27 mouse cellular contexts compared by ENCODE assay signal in genomic region chr7:27366082-27366844, GRCm38 (mm10). TPM values are rescaled to one million over a fixed set of nuclear protein-coding genes. Genes with fewer than 3 reads are reported as not detected.
DNase-seq lines count a peak whose midpoint lies in the region; ATAC-seq and TF ChIP-seq lines count a peak whose summit lies in the region.
"Had no signal": no experiment of that assay in that cellular context is flagged by ENCODE, and none has a peak within 500 bp of the region (broad histone marks: within the 10 kb centered on the region; RNA-seq: fewer than 3 reads in every experiment).

No protein-coding gene starts in this region.

- peak overlapping the region; percentile 43; the same call in 1 of the 2 replicates for H3K4me3 ChIP-seq in E14TG2a.4 (replicated peaks; ENCODE audit: low read length)
- H3K4me3 ChIP-seq in G1E (ENCODE audit: low read depth, low read length): no peak overlapping the region; the same call in 1 of the 2 replicates
- H3K4me3 ChIP-seq: embryonic facial prominence, embryonic 10.5 days; layer of hippocampus, adult 2 months; neural tube, embryonic 13.5 days had no signal

- H3K4me1 ChIP-seq in E14TG2a.4 (replicated peaks; ENCODE audit: low read depth, low read length) (peaks cover 68% of the 10 kb centered on the region), G1E (ENCODE audit: insufficient read depth, low read depth, low read length) (peaks cover 52% of the 10 kb centered on the region)

- H3K27me3 ChIP-seq in E14TG2a.4 (ENCODE audit: insufficient read depth, low read length) (peaks cover 39% of the 10 kb centered on the region), G1E (ENCODE audit: insufficient read depth, low read length) (peaks cover 5% of the 10 kb centered on the region; the same call in 1 of the 2 replicates)

- ATAC-seq in G1E (ENCODE audit: extremely low read depth, insufficient number of reproducible peaks, low FRiP score, poor library complexity, severe bottlenecking): no peak
- ATAC-seq: activated CD4-positive, CD25-positive, alpha-beta regulatory T cell, adult 4 months; midbrain, embryonic 13.5 days had no signal

- peak; percentile 43 to 47 for DNase-seq in kidney, postnatal 4 days
- DNase-seq in kidney, postnatal 10 days: no peak
- peak; percentile 30 for DNase-seq in G1E (ENCODE audit: low spot score)
- peak; percentile 50 to 58 for DNase-seq in left cerebral cortex, postnatal 25 days (ENCODE audit: low spot score in 2 of 2)
- DNase-seq in urinary bladder, postnatal 4 days (ENCODE audit: low spot score in 2 of 2): no peak
- DNase-seq in gastrocnemius, postnatal 10 days: no peak
- no peak for DNase-seq in lung, postnatal 10 days
- DNase-seq: adrenal gland, postnatal 36 days; B cell, adult 2 months; cerebellum, adult 8-10 months; gastrocnemius, postnatal 14 days; kidney, adult 18-20 months; thymus, postnatal 14 days had no signal

- intact Hi-C loops in left cerebral cortex, postnatal 25 days (cut with DNase I): no loop called here

- H3K36me3 ChIP-seq in E14TG2a.4 (ENCODE audit: insufficient read depth, low read length): peaks cover 20% of the 10 kb centered on the region
- H3K36me3 ChIP-seq in G1E (replicated peaks): peaks cover 6% of the 10 kb centered on the region
- H3K36me3 ChIP-seq: embryonic facial prominence, embryonic 10.5 days; limb, embryonic 13.5 days had no signal

- TF ChIP-seq CTCF in E14TG2a.4 (conservative IDR thresholded peaks at IDR 0.05; ENCODE audit: low read length) (no peak), G1E (IDR thresholded peaks at IDR 0.05; ENCODE audit: low read depth, low read length) (no peak)

- H3K9me3 ChIP-seq in E14TG2a.4 (ENCODE audit: low read length) (peaks cover 4% of the 10 kb centered on the region; the same call in 1 of the 2 replicates), G1E (replicated peaks) (peaks cover 19% of the 10 kb centered on the region)

RNA-seq across cellular contexts. Expression of gene Gm20479, which starts 9.0 kb away (rescaled TPM):
- total RNA-seq in G1E (2014; fragmentation: Nextera tagmentation): not detected in 2 replicates
- total RNA-seq in G1E (2017): 1.3 TPM in 1 of 2 replicates, not detected in the other
- 1.2 and 1.4 TPM in 2 replicates for polyA plus RNA-seq in G1E (2012)
- not detected for total RNA-seq in left cerebral cortex, postnatal 25 days (2021)
- not detected for total RNA-seq in gastrocnemius, postnatal 10 days (2021)
- total RNA-seq: common myeloid progenitor, adult 5-6 weeks; heart, adult 8-10 months; hematopoietic stem cell, adult 5-6 weeks; layer of hippocampus, adult 2 months; left cerebral cortex, adult 8-10 months; megakaryocyte progenitor cell, adult 5-6 weeks had no signal
- polyA plus RNA-seq: embryonic facial prominence, embryonic 10.5 days; forebrain, embryonic 11.5 days; heart, embryonic 16.5 days; limb, embryonic 13.5 days; midbrain, embryonic 13.5 days; neural tube, embryonic 13.5 days had no signal

RNA-seq across cellular contexts. Expression of gene Shkbp1, which starts 10.4 kb away (rescaled TPM):
- total RNA-seq in G1E (2014; fragmentation: Nextera tagmentation) (89.8 and 111 TPM in 2 replicates), G1E (2017) (27.4 and 29.5 TPM in 2 replicates)
- 218 and 220 TPM in 2 replicates for polyA plus RNA-seq in G1E (2012)
- total RNA-seq in left cerebral cortex, postnatal 25 days (2021): 10 to 100 TPM; 21.7 to 31.2 TPM
- 1 to 10 TPM; 6.1 to 8.1 TPM for total RNA-seq in gastrocnemius, postnatal 10 days (2021)

RNA-seq across cellular contexts. Expression of gene Ltbp4, which starts 28.8 kb away (rescaled TPM):
- total RNA-seq in G1E (2014; fragmentation: Nextera tagmentation) (0.39 and 9.1 TPM in 2 replicates), G1E (2017) (0.06 and 0.16 TPM in 2 replicates)
- polyA plus RNA-seq in G1E (2012): 1.0 and 1.5 TPM in 2 replicates
- 10 to 100 TPM; 46.7 to 50.4 TPM for total RNA-seq in left cerebral cortex, postnatal 25 days (2021)
- 100 to 1,000 TPM; 131 to 165 TPM for total RNA-seq in gastrocnemius, postnatal 10 days (2021)
- total RNA-seq: common myeloid progenitor, adult 5-6 weeks; hematopoietic stem cell, adult 5-6 weeks had no signal

Comparison
In these comparisons a context has a peak if more than half of its experiments do, and no peak if none do; other contexts are left out.
1. DNase-seq: peak in kidney, postnatal 4 days (2 of 2), G1E (single experiment) and left cerebral cortex, postnatal 25 days (2 of 2); none in kidney, postnatal 10 days (single experiment), urinary bladder, postnatal 4 days (0 of 2), gastrocnemius, postnatal 10 days (single experiment) and lung, postnatal 10 days (single experiment).
2. RNA of gene Ltbp4, which starts 28.8 kb away (total RNA-seq): 131 to 165 TPM in gastrocnemius, postnatal 10 days and 46.7 to 50.4 TPM in left cerebral cortex, postnatal 25 days; 0.06 to 9.1 TPM in G1E; every median in the first group is over 4 times any median in the second.